Mouse (Mus musculus) MEL (cell line): ENCODE data around the gene Tmem256.

Source experiments
- CHD2 ChIP-seq: IDR thresholded peaks from 2 replicates; pipeline ENCODE4 v1.6.1; 2011; ENCODE audit warnings: low read length, improper control_type of control experiment
- CTCF ChIP-seq, 3 experiments: IDR thresholded peaks in 2 of 3; conservative IDR thresholded peaks in 1 of 3; 2 replicates each; pipeline ENCODE4 v1.5.1; 2011 to 2012; ENCODE audit warnings: low read length in 3 of 3, low read depth in 2 of 3, mild to moderate bottlenecking in 2 of 3, improper control_type of control experiment in 1 of 3, inconsistent platforms in 1 of 3, mixed read lengths in 1 of 3, moderate library complexity in 1 of 3; ENCODE audit not compliant: control insufficient read depth in 1 of 3, insufficient read depth in 1 of 3, poor library complexity in 1 of 3, severe bottlenecking in 1 of 3
- MAFK ChIP-seq: IDR thresholded peaks from 2 replicates; pipeline ENCODE4 v1.6.1; 2011; ENCODE audit warnings: low read depth, mild to moderate bottlenecking, low read length, improper control_type of control experiment, borderline replicate concordance
- MEF2A ChIP-seq: IDR thresholded peaks from 2 replicates; pipeline ENCODE4 v1.6.1; 2014; ENCODE audit warnings: low read depth, mild to moderate bottlenecking, inconsistent platforms, low read length, improper control_type of control experiment; ENCODE audit not compliant: poor library complexity, insufficient replicate concordance, severe bottlenecking; ENCODE audit errors: extremely low read depth
- MYC ChIP-seq: IDR thresholded peaks from 2 replicates; pipeline ENCODE4 v1.6.1; 2011; ENCODE audit warnings: low read depth, mild to moderate bottlenecking, low read length, improper control_type of control experiment, moderate library complexity
- NELFE ChIP-seq: IDR thresholded peaks from 2 replicates; pipeline ENCODE4 v1.6.1; 2011; ENCODE audit warnings: low read depth, low read length, improper control_type of control experiment
- POLR2A ChIP-seq, 2 experiments: IDR thresholded peaks; 2 replicates each; pipeline ENCODE4 v1.6.1; 2011 to 2012; ENCODE audit warnings: low read length in 2 of 2, mild to moderate bottlenecking in 2 of 2, control low read depth in 1 of 2, improper control_type of control experiment in 1 of 2, low read depth in 1 of 2, moderate library complexity in 1 of 2; ENCODE audit not compliant: control insufficient read depth in 1 of 2, insufficient read depth in 1 of 2, poor library complexity in 1 of 2
- UBTF ChIP-seq: IDR thresholded peaks from 2 replicates; pipeline ENCODE4 v1.6.1; 2012; ENCODE audit warnings: low read depth, mild to moderate bottlenecking, inconsistent platforms, low read length, improper control_type of control experiment, moderate library complexity, borderline replicate concordance; ENCODE audit not compliant: insufficient read depth
- ZKSCAN1 ChIP-seq: IDR thresholded peaks from 2 replicates; pipeline ENCODE4 v1.6.1; 2012; ENCODE audit warnings: low read depth, mild to moderate bottlenecking, inconsistent platforms, low read length, improper control_type of control experiment, moderate library complexity

DNA sequence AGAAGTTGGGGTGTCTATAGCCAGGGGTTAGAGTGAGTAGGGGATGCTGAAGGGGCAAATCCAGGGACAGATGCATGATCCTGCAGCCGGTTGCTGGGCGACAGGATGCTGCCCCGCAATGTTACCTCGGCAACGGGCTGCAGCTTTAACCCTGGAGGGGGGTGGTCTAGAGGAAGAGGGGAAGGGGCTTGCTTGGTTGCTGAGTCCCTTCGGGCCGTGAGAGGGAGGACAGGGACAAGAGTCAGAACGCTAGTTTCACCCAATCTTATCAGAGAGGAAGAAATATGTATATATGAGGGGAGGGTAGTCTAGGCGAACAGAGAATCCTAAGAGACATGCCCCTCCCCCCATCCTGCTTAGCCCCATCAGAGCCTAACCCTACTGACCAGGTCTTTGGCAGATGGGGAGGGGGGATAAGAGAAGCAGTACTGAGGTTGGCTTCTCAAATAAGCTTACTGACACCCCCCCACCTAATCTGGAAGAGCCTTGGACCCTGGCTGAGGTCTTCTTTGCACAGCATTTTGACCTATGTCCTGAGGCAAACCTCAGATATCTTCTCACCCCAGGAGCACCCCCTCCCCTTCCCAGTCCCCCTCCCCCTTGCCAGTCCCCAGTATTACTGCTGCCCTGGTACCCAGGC lies 2.9 kb upstream of the Tmem256 start:
- TF ChIP-seq MYC (no peak), CTCF (IDR thresholded peaks at IDR 0.05 in 2 of 3, conservative IDR thresholded peaks at IDR 0.05 in 1 of 3; ENCODE audit: control insufficient read depth in 1 of 3, insufficient read depth in 1 of 3, low read depth in 2 of 3, low read length in 3 of 3, poor library complexity in 1 of 3, severe bottlenecking in 1 of 3) (no peak), NELFE (no peak), MAFK (no peak), UBTF (no peak), MEF2A (no peak), POLR2A (IDR thresholded peaks at IDR 0.05; ENCODE audit: control insufficient read depth in 1 of 2, insufficient read depth in 1 of 2, low read depth in 1 of 2, low read length in 2 of 2, poor library complexity in 1 of 2) (no peak), ZKSCAN1 (no peak), CHD2 (no peak)
